Mouse (Mus musculus): ENCODE measurements at regions not wholly inside any gene's neighbourhood (a gene's known extent, or its start where the extent isn't known, plus 50 kb on each side); places are given as distances from the start of the nearest gene placed in this dataset.

DNA sequence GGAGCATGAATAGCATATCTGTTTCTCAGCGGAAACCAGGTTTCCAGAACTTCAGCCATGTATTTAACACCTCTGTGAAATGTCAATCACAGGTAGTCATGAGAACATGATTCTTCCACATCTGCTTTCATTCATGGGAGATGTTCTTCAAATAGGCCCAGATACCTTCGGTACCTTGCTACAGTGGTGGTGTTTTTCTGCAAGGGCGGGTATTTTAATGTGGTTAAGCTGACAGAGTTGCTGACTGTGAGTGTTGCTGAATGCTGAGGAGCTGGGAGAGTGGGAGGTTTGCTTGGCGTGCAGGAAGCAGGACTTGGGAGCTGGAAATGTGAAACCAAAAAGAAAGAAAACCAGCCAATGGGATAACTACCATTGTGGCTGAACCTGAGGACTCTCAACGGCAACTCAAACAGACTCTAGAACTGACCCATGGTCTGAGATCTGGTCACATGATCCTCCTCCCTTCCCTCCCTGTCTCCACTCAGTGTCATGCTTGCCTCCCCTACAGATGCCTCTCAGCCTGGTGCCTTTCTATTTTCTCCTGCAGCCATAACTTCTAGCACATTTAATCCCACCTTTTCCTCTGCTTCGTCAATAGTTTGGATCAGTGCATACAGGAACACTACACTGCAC lies 317.0 kb upstream of the Pard3b start:
- CTCF ChIA-PET = no interaction called here

DNA sequence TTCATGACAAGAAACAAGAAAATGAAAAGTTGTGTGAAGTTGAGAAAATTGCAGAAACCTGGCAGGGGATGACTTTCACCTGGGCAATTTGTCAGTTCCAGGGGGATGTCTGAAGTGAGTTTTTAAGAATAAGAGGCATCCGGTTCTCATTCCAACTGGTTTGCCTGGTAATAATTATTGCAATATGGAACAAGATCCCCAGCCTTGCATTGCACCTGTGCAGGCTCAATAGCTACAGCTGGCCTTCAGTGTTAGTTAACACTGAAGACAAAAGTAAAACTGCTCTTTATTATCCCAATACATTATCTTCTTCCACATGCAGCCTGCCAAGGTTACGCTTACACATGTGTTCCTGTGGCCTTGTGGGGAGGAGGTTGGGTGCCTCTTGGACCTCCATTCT lies 307.2 kb upstream of the Pard3b start:
- CTCF ChIA-PET = no interaction called here

DNA sequence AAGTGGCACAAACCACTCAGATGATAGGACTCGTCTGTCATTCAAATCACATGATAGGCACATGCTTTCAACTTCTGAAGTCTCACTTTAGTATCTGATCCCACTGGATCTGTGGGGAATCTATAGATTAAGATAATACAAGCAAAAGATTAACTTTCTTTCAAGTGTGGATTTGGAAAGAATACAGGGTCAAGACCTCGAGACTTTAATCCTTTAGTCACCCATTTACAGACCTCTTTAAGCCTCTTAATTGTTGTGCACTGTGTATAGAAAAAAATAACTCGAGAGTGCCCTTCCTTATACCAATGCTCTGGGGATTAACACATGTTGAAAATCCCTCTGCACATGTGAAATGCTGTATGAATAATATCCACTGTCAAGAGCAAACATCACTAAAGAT lies 306.7 kb upstream of the Pard3b start:
- CTCF ChIA-PET = no interaction called here

DNA sequence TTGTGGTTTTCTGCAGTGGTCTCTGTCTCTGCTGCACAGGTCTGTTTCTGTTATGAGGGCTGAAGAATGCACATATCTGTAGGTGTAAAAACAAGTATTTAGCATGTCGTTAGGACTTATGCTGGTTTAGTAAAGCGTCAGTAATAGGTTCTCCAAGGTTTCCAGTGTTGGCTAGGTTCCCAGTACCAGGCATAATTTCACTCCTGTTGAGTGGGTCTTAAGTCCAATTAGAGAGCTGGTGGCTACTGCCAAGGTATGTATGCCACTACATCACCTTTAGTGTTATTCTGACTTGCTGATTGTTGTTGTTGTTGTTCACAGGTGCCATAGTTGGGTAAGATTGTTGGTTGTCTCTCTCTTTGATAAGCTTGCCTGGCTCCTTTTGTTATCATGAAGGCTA lies 302.3 kb upstream of the Pard3b start:
- CTCF ChIA-PET = no interaction called here

DNA sequence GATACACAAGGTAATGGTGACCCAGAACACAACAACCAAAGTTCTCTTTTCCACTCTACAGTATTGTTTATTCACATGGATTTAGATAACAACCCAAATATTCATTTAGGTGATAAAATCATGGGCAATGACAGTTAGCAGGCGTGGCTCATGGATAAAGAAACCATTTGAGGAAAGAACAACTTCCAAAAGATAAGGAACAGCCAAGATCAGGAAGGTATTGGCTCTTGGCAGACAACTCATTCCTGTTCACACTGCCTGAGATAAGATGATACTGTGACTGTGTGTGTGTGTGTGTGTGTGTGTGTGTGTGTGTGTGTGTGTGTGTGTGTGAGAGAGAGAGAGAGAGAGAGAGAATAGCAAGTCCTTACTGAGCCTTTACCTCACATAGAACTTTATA lies 285.7 kb upstream of the Pard3b start:
- CTCF ChIA-PET = no interaction called here

DNA sequence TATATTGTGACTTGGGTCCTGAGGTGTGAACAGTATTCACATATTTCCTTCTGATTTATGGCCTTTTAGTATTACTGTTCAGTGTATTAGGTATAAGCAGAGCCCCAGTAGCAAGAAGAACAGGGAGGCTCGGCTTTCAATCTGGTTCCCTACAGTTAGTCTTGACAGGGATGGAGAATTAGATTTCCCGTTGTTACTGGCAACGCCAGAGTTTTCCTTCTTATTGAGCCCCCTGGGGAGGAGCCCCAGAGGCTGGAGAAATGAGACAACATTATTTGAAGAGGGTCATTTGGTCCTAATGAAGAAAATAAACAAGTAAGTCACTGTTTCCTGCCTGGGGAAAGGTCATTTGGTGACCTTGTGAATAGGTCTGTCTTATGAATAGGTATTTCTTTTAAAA lies 285.1 kb upstream of the Pard3b start:
- CTCF ChIA-PET = no interaction called here

DNA sequence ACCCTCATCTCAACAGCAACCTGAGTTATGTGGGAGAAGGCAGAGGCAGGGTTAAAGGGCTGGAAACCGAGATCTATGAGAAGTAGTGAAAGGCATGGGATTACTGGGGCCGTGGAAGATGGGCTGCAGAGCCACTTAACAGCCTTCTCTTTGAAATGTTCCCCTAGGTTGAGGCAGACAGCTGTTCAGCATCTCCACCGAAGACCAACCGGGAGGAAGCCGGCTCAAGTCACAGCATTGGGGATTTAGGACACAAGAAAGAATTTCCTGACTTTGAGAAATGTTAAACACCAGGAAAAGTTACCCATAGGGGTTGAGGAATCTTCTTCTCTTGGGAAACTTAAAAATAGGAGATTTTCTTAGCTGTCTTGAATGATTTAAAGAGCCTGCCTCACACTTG lies 283.4 kb upstream of the Pard3b start:
- CTCF ChIA-PET = no interaction called here

DNA sequence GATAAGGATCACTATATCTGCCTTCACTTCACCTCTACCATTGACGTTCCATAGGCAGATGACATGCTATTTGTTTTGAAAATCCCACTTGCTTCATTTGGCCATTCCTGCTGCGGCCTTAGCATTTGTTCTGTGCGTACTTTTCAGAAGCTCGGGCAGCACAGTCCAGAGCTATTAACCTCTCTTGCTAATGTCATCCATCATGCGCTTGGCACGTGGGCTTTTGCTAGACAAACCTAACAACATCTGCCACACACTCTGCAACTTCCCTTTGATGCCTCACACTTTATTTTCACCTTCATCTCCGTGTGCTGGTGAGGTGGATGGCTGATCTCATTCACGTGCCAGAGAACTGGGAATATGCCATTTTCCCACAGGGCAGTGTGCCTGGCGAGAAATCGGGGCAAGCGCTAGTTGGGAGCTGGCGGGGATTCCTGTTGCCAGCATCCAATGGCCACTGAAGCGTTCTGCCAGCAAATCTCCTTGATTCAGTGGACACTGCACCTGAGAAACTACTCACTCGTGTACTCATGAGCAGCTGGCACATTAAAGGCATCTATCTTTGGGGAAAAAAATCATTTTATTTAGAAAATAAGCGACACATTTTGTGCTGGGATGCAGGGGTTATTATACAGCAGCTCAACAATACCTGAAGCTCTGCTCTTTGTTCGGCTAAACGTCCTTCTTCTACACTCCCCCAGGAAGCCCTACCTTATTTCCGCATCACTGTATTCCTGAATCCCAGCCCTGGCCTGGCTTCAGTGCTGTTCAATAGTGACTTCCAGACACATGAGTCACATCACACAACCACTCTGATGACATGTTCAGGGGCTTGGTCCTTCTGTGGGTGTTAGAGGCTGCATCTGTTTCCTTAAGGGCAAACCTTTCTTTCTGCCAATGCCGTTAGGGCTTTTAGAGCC lies 279.4 kb upstream of the Pard3b start:
- CTCF ChIA-PET = no interaction called here

DNA sequence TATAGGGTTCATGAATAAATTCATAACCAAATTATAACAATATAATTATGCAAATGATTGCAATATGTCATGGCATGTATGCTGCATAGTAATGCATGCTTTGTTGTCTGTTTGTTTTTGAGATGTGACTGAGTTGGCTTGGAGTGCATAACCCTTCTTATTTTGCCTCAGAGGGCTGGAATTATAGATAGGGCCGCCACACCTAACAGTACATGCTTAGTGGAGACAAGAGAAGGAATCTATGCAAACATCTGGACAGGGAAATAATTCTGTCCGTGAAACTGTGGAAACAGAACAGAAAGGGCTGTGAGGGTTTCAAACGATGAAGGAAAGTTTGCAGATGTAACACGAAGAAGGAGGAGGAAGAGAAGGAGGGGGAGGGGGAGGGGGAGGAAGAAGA lies 266.0 kb upstream of the Pard3b start:
- CTCF ChIA-PET = no interaction called here

DNA sequence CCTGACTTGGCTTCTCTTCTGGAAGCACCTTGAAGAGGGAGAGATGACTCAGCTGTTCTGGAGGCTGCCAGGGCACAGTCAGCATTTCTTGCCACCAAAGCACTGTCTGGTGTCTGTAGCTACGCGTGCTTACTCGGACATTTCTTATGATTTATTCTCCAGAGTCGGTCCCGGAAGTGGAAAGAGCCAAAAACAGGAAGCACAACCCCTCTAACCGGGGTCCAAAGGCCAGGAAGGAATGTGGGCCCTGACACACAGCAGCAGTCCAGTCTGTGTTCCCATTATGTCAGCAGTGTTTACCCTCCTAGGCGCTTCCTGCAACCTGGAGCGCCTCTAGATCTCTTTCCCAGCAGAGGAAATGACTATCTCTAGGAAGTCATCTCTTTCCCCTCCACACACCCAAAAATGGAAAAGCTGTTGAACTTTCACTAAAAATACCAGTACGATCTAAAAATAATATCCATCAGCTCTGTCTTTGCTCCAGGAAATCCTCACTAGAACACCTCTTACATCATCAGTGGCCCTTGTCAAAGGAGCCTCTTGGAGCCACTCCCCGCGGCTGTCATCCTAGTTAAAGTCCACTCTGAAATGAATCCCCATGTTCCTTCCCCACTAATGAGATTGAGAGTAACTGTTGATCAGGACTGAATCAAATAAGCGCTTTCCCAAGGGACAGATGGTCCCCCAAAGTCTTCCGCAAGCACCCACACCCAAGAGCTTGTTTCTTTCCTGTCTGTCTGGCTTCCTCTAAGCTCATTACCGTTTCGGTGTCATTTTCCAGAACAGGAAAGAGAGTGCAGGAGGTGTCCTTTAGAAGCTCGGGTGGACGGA lies 264.7 kb upstream of the Pard3b start:
- CTCF ChIA-PET = no interaction called here

DNA sequence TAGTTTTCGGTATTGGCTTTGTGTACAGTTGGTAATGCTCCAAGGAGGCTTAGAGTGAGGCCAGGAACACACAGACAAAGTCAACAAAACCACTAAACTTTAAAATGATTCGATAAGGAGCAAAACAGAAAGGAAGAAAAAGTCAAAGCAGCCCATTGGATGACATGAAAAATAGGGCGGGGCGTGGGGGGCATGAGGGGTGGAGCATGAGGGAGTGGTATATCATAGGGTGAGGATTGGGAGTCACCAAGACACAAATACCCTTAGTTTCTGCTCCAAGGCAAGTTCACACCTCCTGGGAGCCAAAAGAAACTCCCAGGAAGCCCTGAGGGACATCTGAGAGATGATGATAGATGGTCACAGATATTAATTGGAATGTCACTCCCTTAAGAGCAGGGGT lies 262.2 kb upstream of the Pard3b start:
- CTCF ChIA-PET = interaction anchor here (0.6 to 0.7 kb wide), 2 partner anchors 414 to 1566 kb away, joined by 3 read pairs; no protein-coding TSS in a partner anchor

DNA sequence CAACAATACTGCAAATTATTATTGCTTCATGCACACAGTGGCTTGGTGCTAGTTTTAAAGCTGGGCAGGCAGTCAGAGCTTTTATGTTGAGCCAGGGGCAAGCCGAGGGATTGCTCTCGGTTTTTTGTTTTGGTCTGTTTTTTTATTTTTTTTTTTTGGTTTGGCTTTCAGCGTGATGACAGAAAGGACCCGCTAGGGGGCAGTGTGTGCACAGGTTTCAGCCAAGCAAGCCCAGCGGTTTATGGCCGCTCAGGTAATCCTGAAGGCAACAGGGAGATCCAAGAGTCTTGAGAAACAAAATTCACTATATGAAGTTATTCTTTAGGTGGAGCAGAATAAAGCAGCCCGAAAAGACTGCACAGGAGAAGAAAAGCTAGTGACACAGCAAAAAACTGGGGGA lies 261.6 kb upstream of the Pard3b start:
- CTCF ChIA-PET = interaction anchor here (0.6 to 0.7 kb wide), 4 partner anchors 413 to 1565 kb away, joined by 3 to 4 read pairs (median 3); no protein-coding TSS in a partner anchor

DNA sequence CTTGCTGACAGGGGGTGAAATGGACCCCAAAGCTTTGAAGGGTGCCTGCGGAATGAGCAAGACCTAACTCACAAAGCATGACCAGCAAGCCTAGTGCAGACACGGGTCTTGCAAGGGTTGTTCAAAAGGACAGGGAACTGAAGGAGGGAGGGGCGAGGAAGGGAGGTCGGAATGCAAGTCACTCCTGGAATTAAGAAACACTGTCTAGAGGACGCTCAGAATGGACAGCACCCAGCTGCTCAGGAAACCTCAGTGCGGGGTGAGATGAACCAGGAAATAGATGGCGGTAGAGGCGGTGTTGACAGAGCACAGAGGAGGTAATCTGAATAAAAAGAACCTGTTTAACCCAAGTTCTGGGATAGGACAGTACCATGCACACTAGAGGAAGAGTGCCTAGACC lies 260.4 kb upstream of the Pard3b start:
- CTCF ChIA-PET = no interaction called here

DNA sequence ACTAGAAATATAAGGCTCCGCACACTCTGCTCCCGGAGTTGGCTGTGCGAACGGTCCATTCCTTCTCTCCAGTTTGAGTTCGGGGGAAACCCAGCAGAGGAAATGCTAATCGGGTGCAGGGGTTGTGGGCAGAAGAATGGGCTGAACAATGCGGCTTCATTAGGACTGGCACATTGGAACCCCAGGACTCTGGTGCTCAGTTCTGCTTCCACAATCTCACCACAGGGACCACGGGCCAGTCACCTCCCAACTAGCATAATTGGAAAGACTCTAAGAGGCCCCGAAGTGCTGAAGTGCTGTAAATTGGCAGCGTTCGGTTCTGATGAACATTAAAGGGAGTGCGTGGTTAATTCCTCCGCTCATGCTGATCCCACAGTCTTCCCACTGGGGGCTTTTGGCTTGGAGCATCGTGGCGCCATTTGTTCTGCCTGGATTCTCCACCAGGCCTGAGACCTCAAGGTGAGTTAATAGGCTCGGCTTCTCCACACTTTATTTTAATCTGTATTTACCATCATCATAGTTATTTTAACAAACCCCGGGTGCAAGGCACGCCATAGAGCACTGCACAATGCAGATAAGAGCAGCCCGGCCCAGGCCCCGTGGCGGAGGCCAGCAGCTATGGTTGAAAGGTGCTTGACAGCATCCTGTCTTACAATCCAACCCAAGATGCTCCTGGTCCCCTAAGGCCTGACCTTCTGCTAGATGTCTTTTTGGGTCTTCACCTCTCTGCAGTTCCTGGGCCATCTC lies 258.7 kb upstream of the Pard3b start:
- CTCF ChIA-PET = no interaction called here

DNA sequence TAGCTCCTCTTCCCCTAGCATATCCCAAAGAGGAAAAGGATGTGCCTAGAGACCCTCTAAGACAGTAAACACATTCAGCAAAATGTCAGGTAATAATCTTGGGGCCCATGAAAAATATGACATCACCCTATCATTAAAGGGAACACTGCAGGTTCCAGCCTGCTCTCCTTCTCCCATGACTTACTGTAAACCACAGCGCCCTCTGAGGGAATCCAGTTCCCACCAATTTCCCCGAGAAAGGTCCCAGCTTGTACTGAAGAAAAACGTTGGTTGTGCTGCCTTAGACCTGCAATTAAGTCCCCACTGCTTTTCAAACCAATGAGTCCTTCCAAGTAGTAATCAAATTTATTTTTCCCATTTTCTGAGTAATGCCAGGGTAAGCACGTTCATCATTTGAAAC lies 251.0 kb upstream of the Pard3b start:
- CTCF ChIA-PET = no interaction called here

DNA sequence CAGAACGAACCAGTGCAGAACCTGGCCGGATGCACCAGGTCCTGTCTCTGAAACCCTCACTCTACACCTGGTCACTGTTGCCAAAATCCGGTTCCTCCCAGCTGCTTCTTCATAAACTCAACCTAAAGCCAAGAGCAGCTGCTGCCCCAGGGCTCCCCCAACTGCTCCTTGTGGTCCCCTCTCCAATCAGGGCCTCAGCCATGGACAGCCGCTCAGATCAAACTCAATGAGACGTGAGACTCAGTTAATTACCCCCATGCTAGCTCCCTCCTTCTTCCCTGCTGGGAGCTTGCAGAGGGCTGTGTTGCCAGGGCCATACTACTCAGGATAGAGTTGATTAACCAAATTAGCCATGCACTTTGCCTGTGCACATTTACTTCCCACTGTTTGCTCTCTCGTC lies 240.8 kb upstream of the Pard3b start:
- CTCF ChIA-PET = no interaction called here

DNA sequence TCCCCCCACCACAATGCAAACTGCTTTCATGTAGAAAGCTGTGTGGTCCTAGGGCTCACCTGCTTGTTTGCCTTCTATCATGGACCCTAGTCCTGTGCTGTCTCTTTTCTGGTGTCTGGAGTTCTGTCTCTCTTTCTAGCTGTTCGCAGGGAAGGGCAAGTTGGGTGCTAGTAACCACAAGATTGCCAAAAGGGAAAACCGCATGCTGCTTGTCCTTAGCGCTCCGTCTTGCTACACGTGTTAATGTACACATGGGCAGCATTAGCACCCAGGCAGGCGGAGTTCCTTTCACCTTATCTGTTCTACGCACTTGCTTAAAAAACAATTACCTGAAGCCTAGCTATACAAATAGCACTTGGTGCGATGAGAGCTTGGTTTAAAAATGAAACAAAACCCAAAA lies 236.3 kb upstream of the Pard3b start:
- CTCF ChIA-PET = no interaction called here

DNA sequence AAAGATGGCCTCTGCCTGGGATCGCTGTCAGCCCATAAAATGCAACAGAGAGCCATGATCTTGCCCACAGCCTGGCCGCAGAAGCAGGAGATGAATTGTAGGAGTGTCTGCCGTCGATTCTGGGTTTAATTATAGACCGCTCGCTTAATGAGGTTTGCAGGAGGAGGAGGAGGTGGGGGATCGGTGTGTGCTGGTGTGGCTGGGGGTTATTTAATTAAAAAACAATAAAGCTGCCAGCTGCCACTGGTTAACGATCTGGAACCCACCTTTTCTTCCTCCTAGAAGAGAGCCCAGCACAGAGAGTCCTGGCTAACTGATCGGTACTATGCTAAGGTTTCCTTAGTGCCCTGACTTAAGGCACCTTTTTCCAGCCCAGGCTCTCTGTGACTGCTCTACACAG lies 231.4 kb upstream of the Pard3b start:
- CTCF ChIA-PET = no interaction called here

DNA sequence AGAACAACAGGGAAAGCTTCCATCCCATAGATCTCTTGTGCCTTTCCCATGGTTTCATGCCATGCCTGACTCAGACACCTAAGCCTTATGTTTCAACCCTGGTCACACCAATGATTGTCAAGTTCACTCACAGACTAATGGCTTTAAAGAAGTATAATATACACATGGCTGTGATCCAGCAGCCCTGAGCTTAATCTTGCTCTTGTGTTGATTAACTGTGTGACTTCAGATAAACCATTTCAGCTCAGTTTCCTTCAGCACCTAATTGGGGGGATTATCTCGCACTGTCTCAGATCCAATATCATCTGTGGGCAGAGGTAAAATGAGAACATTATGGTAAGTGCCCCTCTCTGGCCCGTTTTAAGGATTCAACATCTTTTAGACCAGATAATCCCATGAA lies 223.9 kb upstream of the Pard3b start:
- CTCF ChIA-PET = no interaction called here

DNA sequence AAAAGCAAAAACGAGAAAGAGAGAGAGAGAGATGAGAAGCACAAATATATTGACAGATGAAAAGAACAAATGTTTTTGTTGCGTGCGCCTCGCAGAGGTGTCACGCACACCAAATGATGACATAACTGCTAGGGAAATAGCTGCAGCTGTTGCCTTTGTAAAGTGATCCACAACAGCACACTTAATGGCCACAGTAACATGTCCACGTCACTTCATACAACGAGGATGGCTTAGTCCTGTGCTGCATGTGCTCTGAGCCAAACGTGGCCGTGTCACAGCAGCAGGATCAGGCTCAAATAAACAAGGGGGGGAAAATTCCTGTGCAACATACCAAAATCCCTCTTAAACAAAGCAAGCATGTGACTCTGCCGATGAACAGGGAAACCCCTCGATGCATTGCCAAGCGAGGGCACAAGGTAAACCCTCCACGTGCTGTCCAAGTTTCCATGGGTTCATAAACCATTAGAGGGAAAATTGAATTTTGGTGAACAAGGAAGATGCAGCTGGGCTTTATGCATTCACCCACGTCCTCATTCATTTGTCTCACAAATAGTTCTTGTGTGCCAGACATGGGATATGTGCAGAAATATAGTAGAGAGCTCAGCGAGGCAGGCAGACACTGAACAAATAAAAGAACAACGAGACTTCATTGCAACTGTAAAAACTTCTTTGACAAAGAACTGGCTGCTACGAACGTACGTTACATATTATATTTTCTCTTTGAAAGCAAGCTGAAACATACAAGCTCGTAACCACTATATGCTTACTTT lies 223.0 kb upstream of the Pard3b start:
- CTCF ChIA-PET = no interaction called here

DNA sequence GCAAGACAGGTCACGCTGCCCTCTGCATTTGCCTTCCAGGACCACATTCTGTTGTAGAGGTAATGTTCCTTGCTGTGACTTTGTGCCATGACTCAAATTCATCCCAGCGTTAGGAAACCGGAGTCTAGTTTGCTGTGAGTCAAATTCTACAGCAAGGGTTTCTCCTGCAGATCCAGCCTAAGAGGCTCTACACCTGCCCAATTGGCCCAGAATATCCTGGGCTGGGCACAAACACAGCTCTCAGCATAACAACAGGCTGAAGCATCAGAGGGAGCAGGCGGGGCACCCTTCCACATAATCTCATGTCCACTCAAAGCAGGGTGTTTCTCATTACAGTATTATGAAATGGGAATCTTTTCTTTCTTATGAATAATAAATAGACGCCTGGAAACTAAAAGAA lies 220.2 kb upstream of the Pard3b start:
- CTCF ChIA-PET = no interaction called here
